Mouse (Mus musculus) heart, postnatal 4 days (tissue): ENCODE measurements at regions not wholly inside any gene's neighbourhood (a gene's known extent, or its start where the extent isn't known, plus 50 kb on each side); places are given as distances from the start of the nearest gene placed in this dataset.

ENCODE experiments used
- DNase-seq: peaks from one replicate; pipeline ENCODE4 v3.0.0; 2021

DNA sequence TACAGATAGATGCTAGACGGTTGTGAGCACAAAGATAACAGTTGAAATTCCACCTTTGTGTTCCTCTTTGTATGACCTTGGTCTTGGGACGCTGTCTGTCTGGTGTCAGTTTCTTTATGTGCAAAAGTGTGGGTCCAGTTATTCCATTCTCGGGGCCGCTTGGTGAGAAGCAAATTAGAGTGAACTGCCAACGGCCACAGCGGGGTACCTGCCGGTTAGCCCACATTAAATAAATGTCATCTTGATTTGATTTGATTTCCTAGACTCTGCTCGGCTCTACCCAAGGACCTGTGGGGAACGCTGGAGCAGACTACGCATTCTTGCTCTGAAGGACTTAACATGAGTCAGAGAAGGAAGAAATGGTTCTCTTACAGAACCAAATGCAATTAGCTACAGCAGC lies 155.0 kb upstream of the Igsf21 start:
- no peak for DNase-seq

DNA sequence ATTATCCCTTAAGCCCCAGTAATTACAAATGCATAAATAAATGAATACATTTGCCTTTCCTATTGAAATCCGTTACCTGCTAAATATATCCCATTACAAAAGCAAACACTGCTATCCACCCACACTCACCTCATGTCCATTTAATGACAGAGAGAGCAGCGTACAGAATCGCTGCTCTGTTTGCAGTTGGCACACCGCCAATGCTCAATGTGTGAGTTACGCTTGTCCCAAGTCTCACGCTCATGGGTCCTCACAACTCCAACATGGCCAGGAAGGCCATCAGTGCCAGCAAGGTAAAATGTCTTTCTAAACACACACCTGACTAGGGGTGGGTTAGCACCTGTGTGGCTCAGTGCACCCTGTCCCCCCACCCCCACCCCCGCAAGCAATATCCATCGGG lies 150.0 kb upstream of the Igsf21 start:
- DNase-seq: no peak

- DNase-seq: no peak
These were observed 145.7 kb upstream of the Igsf21 start for GRCm38 (mm10) chr4:140392290-140392689.

- DNase-seq: no peak
These were observed 144.2 kb upstream of the Igsf21 start for GRCm38 (mm10) chr4:140390684-140391234.

GRCm38 (mm10) chr4:140385686-140386085 lies 139.1 kb upstream of the Igsf21 start:
- no peak for DNase-seq

- DNase-seq: no peak
These were observed 138.6 kb upstream of the Igsf21 start for GRCm38 (mm10) chr4:140385226-140385625.

- no peak for DNase-seq
These were observed 137.0 kb upstream of the Igsf21 start for GRCm38 (mm10) chr4:140383596-140383995.

DNA sequence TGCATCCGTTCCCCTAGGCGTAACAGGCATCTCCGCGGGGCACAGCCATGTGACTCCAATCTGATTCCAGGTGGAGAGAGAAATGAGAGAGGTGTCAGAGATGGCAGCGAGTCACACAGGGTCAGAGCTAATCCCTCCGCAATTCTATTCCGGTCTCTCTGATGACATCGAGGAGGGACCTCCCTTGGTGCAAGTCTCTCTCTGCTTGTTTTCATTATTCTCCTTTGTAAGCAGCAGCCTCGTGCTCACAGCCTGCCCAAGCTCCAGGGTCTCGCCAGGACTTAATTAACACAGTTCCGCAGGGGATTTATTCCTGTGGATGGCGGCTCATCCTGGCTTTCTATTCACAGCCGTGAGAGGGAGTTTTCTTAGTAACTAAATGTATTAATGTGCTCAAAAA lies 134.1 kb upstream of the Igsf21 start:
- DNase-seq: no peak

DNA sequence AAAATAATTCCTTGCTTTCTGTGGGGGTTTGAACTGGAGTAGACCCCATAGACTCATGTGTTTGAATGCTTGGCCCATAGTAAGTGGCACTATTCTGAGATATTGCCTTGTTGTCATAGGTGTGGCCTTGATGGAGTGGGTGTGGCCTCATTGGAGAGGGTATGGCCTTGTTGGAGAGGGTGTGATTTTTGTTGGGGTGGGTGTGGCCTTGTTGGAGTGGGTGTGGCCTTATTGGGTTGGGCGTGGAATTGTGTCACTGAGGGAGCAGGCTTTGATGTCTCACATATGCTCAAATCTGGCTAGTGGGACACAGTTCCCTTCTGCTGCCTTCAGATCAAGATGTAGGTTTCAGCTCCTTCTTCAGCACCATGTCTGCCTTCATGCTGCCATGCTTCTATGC lies 131.4 kb upstream of the Igsf21 start:
- no peak for DNase-seq

- DNase-seq: no peak
These were observed 126.2 kb upstream of the Igsf21 start for GRCm38 (mm10) chr4:140372586-140373325.

DNA sequence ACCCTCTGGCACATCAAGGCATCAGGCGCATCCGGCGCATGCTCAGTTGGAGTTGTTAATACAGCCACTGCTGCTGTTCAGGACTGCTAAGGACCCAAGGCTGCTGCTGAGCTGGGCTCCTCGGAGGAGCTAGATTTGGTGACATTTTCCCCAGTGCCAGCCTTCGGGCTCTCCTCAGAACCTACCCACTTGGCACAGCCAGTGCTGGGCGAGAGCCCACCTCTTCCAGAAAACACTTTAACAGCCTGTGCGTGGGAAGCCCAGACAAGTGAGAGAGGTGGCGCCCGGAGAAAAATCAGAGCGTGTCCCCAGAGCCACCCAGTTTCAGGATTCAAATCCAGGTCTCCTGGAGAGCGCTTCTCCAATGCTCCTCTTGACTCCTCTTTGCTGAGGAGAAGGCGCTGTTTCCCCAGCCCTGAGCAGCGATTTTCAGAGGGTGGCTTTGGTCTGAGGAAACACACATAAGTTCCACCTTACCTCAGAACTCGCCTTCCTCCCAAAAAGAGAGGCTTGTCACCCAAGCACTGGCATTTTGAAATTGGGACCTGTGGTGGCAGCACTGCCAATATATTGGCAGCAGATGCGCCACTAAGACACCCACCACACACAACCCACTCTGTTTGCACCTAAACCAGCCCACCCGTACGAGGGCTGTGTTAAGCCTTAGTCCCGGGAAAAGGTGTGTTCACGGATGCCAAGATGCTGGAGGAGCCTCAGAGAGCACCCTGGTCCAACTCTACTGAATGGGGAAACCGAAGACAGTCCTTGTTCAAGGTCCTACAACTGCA lies 125.0 kb upstream of the Igsf21 start:
- no peak for DNase-seq

DNA sequence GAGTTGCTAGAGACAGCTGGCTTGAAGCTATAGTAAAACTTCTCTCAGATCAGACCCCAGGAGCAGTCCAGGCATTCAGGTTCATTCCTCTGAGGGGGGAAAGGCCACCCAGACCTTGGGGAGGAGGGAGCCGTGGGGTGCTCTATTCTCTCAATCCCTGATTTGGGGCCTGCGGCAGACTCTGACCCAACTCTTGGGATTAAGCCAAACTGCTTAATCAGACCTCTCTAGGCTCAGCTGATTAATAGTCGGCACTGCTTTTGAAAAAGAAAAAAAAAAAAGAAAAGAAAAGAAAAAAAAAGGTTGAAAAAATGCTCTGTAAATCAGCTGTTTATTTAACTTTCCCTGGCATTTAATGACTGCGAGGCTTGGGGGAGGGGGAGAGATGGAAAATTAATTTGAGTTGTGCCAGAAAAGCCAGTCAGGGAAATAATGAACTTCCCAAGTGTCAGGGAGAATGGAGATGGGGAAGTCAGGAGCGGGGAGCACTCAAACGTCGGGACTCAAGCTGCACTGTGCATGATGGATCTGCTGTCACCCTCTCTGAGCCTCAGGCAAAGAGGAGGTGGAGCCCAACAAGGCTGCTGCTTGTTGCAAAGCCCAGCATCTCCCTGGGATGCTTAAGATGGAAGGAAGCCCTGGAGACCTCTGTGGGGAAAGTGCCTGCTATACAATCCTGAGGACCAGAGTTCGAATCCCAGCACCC lies 120.5 kb upstream of the Igsf21 start:
- DNase-seq: no peak

GRCm38 (mm10) chr4:140358846-140359245 lies 112.3 kb upstream of the Igsf21 start:
- no peak for DNase-seq

GRCm38 (mm10) chr4:140358103-140358502 lies 111.5 kb upstream of the Igsf21 start:
- DNase-seq: peak; percentile 90

GRCm38 (mm10) chr4:140355144-140355550 lies 108.6 kb upstream of the Igsf21 start:
- no peak for DNase-seq

DNA sequence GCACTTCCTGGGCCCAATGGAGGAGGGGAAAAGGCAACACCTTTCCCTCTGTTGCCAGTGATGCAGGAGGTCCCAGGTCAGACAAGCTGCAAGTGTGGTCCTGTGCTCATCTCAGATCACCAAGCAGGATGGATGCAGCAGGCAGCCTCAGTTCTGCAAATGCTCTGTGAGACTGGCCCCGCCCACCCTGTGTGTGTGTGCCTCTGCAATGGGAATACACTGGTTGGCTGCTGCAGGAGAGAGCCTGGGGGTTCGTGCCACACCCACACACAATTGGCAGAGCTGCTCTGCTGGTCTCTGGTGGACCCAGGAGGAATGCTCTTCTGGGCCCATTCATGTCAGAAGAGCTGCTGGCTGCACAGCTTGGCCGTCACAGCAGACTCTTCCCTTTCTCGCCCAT lies 102.2 kb upstream of the Igsf21 start:
- DNase-seq: no peak

DNA sequence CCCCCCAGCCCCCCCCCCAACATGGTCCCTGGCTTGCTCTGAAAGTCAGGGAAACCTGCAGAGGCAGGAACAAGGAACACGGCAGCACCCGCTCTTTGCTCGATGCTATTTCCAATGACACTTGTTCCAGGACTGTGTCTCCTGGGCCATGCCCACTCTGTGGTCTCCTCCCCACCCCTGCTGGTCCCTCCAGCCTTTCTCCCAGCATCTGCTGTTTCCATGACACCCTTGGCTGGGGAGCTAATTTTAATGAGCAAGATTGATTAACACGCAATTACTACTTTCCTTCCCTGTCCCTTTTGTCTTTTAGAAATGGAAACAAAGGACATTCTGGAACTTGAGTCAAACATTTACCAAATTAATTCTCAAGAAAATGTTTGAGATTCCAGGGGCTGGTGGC lies 83.6 kb upstream of the Igsf21 start:
- no peak for DNase-seq

DNA sequence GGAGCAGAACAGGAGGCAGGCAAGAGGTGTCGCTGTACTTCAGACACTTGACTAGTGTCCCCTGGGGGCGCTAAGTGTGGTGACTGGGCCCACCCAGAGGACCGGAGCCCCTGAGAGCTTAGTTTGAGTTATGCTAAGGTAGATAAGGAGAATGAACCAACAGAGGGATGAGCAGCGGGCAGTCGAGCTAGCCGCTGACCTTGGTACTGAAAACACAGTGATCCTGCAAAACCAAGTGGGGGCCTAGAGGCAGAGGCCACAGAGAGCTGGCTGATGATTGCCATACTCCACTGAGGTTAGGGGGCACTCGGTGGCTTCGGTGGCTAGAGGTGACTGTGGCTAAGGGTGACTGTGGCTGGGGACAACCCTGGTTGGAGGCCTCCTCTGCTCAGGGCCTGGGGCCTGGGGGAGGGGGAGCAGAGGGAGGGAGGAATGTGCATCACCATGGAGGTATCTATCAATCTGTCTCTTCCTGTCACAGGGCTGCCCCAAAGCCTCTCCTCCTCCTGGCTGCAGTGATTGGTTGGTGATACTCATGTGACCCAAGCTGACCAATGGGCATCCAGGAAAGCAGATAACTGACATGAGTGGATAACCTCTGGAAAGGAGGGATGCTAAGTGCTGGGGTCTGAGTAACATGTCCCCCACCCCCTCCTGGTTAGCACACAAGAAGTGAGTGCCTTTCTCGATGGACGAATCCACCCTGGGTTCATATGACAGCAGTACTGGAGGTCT lies 80.3 kb upstream of the Igsf21 start:
- DNase-seq: peak; percentile 21

- no peak for DNase-seq
These were observed 79.1 kb upstream of the Igsf21 start for GRCm38 (mm10) chr4:140325677-140326052.

GRCm38 (mm10) chr4:140324971-140325676 lies 78.5 kb upstream of the Igsf21 start:
- DNase-seq: no peak

DNA sequence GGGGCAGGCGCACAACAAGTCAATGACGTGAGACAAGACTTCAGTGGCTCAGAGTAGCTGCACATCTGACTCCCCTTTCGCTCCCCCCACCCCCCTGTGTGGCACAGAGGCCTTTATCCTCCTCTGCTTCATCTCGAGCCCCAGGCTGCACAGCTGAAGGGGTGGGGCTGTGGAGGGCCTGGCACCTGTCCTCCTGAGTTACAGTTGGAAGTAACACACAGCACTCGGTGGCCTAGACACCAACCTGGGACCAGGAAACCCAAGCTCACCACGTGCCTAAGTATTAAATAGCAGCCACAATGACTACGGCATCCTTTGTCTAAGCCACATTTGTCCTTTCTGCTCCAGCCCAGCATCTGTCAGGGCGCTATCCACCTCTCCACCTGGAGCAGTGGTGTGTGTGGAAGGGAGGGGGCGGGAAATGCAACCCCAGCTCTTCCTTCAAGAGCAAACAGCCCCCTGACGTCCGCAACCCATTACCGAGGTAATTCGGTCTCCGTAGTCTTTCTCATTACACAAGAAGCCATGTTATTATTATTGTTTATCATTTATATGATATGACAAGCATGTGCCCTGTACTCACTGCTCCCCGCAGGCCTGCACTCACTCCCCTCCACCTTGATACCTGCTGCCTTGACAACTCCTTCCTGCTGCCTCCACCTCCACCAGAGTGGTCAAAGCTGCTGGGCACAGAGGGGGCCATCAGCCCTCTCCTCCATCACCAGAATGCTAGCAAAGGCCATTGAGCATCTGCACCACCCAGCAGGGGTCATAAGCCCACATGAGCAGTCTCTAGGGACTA lies 73.7 kb upstream of the Igsf21 start:
- no peak for DNase-seq
